Mouse (Mus musculus) megakaryocyte, embryonic 14.5 days (primary cell): ENCODE measurements around the gene Olfr628.

Experiments
- FLI1 ChIP-seq: IDR thresholded peaks from 2 replicates; pipeline ENCODE4 v1.6.1; 2012; ENCODE audit warnings: low read length, inconsistent platforms, mixed read lengths
- GATA1 ChIP-seq: IDR thresholded peaks from 3 replicates; pipeline ENCODE4 v1.6.1; 2012; ENCODE audit warnings: mixed read lengths, low read length, inconsistent platforms, borderline replicate concordance

DNA sequence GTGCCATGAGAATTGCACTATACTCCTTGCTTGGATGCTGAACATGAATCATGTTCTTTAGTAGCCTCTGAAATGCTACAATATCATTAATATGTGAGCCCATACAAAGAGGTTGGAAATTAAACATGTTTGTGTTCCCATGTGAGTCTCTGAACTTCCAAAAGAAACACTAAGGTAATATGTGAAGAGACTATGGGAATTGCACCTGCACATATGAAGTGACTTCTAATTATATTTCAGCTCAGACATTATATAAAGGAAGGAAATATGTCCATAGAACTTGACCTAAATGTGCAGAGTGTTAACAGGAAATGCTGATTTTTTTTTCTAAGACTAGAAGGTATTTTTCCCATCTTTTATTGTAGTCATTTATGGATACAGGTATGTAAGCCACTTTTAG is 15.8 kb upstream of the Olfr628 start, which contains the start of gene Olfr243:
- TF ChIP-seq GATA1, result no peak
- no peak for TF ChIP-seq FLI1
